Mouse (Mus musculus) CH12.LX (cell line): ENCODE measurements at regions not wholly inside any gene's neighbourhood (a gene's known extent, or its start where the extent isn't known, plus 50 kb on each side); places are given as distances from the start of the nearest gene placed in this dataset.

ENCODE experiments used
- DNase-seq: peaks from one replicate; pipeline ENCODE4 v3.0.0-alpha.2; 2013; ENCODE audit errors: extremely low read depth
- H3K27ac ChIP-seq: 2 replicates; pipeline ENCODE4 v1.5.1; 2012; ENCODE audit warnings: low read depth, mild to moderate bottlenecking, control low read depth, moderate library complexity; ENCODE audit not compliant: insufficient read depth
- H3K27me3 ChIP-seq: replicated peaks from 2 replicates; pipeline ENCODE3; 2012; ENCODE audit warnings: inconsistent platforms
- H3K36me3 ChIP-seq, 2 experiments: replicated peaks in 1 of 2; 2 replicates each; pipeline versions ENCODE3 to v1.6.1; 2012; ENCODE audit warnings: inconsistent platforms in 1 of 2, low read length in 1 of 2, mild to moderate bottlenecking in 1 of 2, mixed read lengths in 1 of 2, moderate library complexity in 1 of 2; ENCODE audit not compliant: control insufficient read depth in 1 of 2, insufficient read depth in 1 of 2
- H3K4me1 ChIP-seq, 2 experiments: 2 replicates each; pipeline ENCODE4 v1.6.1; 2012; ENCODE audit warnings: inconsistent platforms in 1 of 2, moderate library complexity in 1 of 2; ENCODE audit not compliant: insufficient read depth in 2 of 2, control insufficient read depth in 1 of 2
- H3K4me2 ChIP-seq: 2 replicates; pipeline ENCODE4 v1.6.1; 2012; ENCODE audit warnings: low read depth, mild to moderate bottlenecking, control low read depth; ENCODE audit not compliant: poor library complexity, insufficient read depth, severe bottlenecking
- H3K4me3 ChIP-seq, 3 experiments: fragments of 150-350 bp in 1 of 3; sonication (generic) in 1 of 3; replicated peaks in 1 of 3; 2 replicates each; pipeline versions ENCODE3 to v1.5.1; 2011 to 2012; ENCODE audit warnings: low read depth in 2 of 3, low read length in 2 of 3, mild to moderate bottlenecking in 2 of 3, moderate library complexity in 2 of 3, control low read depth in 1 of 3, improper control_type of control experiment in 1 of 3, inconsistent platforms in 1 of 3, mixed read lengths in 1 of 3; ENCODE audit not compliant: poor library complexity in 1 of 3
- H3K79me2 ChIP-seq: replicated peaks from 2 replicates; pipeline ENCODE4 v1.6.1; 2012; ENCODE audit warnings: mild to moderate bottlenecking, moderate library complexity; ENCODE audit not compliant: control insufficient read depth, poor library complexity, insufficient read depth, severe bottlenecking; ENCODE audit errors: extremely low read depth
- H3K9ac ChIP-seq: 2 replicates; pipeline ENCODE4 v1.6.1; 2012; ENCODE audit warnings: low read depth, mild to moderate bottlenecking, control low read depth, moderate library complexity; ENCODE audit not compliant: insufficient read depth
- H3K9me3 ChIP-seq: replicated peaks from 2 replicates; pipeline ENCODE3; 2012; ENCODE audit warnings: low read length, inconsistent platforms, mixed read lengths
- BHLHE40 ChIP-seq: IDR thresholded peaks from 2 replicates; pipeline ENCODE4 v1.6.1; 2011; ENCODE audit warnings: mild to moderate bottlenecking, low read depth, low read length, improper control_type of control experiment
- CHD1 ChIP-seq: IDR thresholded peaks from 2 replicates; pipeline ENCODE4 v1.6.1; 2012; ENCODE audit warnings: low read depth, low read length, improper control_type of control experiment, inconsistent platforms
- CHD2 ChIP-seq: IDR thresholded peaks from 2 replicates; pipeline ENCODE4 v1.6.1; 2011; ENCODE audit warnings: low read length, improper control_type of control experiment
- EP300 ChIP-seq: IDR thresholded peaks from 2 replicates; pipeline ENCODE4 v1.6.1; 2011; ENCODE audit warnings: low read length, improper control_type of control experiment
- IRF4 ChIP-seq: IDR thresholded peaks from 2 replicates; pipeline ENCODE4 v1.6.1; 2014; ENCODE audit warnings: low read depth, mild to moderate bottlenecking, inconsistent platforms, low read length, improper control_type of control experiment
- JUND ChIP-seq: conservative IDR thresholded peaks from 2 replicates; pipeline ENCODE4 v1.6.1; 2011; ENCODE audit warnings: low read depth, low read length, improper control_type of control experiment
- KAT2A ChIP-seq: IDR thresholded peaks from 2 replicates; pipeline ENCODE4 v1.6.1; 2012; ENCODE audit warnings: low read length, improper control_type of control experiment, inconsistent platforms; ENCODE audit not compliant: insufficient replicate concordance
- MAX ChIP-seq: IDR thresholded peaks from 2 replicates; pipeline ENCODE4 v1.6.1; 2011; ENCODE audit warnings: low read length, improper control_type of control experiment
- MXI1 ChIP-seq: IDR thresholded peaks from 2 replicates; pipeline ENCODE4 v1.6.1; 2011; ENCODE audit warnings: mild to moderate bottlenecking, low read depth, low read length, improper control_type of control experiment
- NRF1 ChIP-seq: IDR thresholded peaks from 2 replicates; pipeline ENCODE4 v1.6.1; 2014; ENCODE audit warnings: low read depth, mild to moderate bottlenecking, inconsistent platforms, low read length, improper control_type of control experiment, moderate library complexity
- PAX5 ChIP-seq: IDR thresholded peaks from 2 replicates; pipeline ENCODE4 v1.6.1; 2012; ENCODE audit warnings: low read length, inconsistent platforms, mixed read lengths
- SIN3A ChIP-seq: IDR thresholded peaks from 2 replicates; pipeline ENCODE4 v1.6.1; 2012; ENCODE audit warnings: low read length, improper control_type of control experiment, inconsistent platforms
- SMC3 ChIP-seq: IDR thresholded peaks from 2 replicates; pipeline ENCODE4 v1.6.1; 2011; ENCODE audit warnings: low read depth, low read length, improper control_type of control experiment
- TBP ChIP-seq: conservative IDR thresholded peaks from 2 replicates; pipeline ENCODE4 v1.6.1; 2011; ENCODE audit warnings: low read depth, low read length, improper control_type of control experiment
- UBTF ChIP-seq: IDR thresholded peaks from 2 replicates; pipeline ENCODE4 v1.6.1; 2012; ENCODE audit warnings: low read depth, mild to moderate bottlenecking, inconsistent platforms, low read length, improper control_type of control experiment, moderate library complexity
- ZKSCAN1 ChIP-seq: IDR thresholded peaks from 2 replicates; pipeline ENCODE4 v1.6.1; 2012; ENCODE audit warnings: low read depth, inconsistent platforms, low read length, improper control_type of control experiment, borderline replicate concordance
- ZNF384 ChIP-seq: IDR thresholded peaks from 2 replicates; pipeline ENCODE4 v1.6.1; 2012; ENCODE audit warnings: low read depth, low read length, improper control_type of control experiment, inconsistent platforms
- dilution Hi-C: fragments of 300-500 bp; cut with MboI; formaldehyde crosslinking; loops from 2 replicates; pipeline ENCODE4 v1.14.3; 2020; ENCODE audit warnings: low sequenced_read_pairs; ENCODE audit not compliant: extremely low pct_unique_long_range_greater_than_20kb, extremely low pct_ligation_motif_present
- in situ Hi-C: fragments of 300-500 bp; cut with MboI; formaldehyde crosslinking; loops from 3 replicates; pipeline ENCODE4 v1.14.3; 2019; ENCODE audit warnings: low sequenced_read_pairs, low pct_ligation_motif_present, low pct_unique_long_range_greater_than_20kb, mixed read lengths

DNA sequence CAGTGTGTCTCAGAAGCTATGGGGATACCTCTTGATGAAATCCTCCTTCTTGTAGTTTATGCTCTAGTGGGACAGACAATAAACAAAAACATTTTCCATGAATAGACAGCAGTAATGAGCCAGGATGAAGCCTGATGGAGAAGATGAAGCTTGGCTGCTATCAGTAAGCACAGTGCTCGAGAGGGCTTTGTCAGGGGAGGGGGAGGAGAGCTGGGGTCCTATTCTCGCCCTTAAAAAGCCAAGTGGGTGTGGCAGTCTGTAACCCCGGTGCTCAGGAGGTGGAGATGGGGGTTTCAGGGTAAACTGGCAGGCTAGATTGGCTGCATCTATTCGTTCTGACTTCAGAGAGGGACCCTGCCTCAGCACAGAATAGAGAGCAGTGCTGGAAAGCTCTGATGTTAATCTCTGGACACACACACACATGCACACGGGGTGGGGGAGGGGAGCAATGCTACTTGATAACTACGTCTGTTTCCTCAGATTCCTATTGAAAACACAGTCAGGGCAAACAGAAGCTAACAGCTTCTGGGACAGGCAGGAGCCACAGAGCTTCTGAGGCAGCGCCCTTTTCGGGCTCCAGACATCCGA is 118.4 kb downstream of the Nufip1 start:
- dilution Hi-C loops (no loop called here), in situ Hi-C loops (no loop called here)
- no peaks in the 10 kb centered on the region for H3K9me3 ChIP-seq
- H3K36me3 ChIP-seq, result no peaks in the 10 kb centered on the region
- no peaks in the 10 kb centered on the region for H3K79me2 ChIP-seq
- no peak overlapping the region for H3K27ac ChIP-seq
- DNase-seq, result no peak
- H3K4me3 ChIP-seq, result no peak overlapping the region
- no peak overlapping the region for H3K4me2 ChIP-seq
- no peaks in the 10 kb centered on the region for H3K27me3 ChIP-seq
- no peak overlapping the region for H3K9ac ChIP-seq
- TF ChIP-seq SMC3, result no peak
- no peak for TF ChIP-seq ZKSCAN1
- TF ChIP-seq TBP, result no peak
- no peak for TF ChIP-seq UBTF
- no peak for TF ChIP-seq CHD1
- no peak for TF ChIP-seq CHD2
- no peak for TF ChIP-seq NRF1
- TF ChIP-seq PAX5, result no peak
- TF ChIP-seq MAX, result no peak
- TF ChIP-seq ZNF384, result no peak
- no peaks in the 10 kb centered on the region for H3K4me1 ChIP-seq

GRCm38 (mm10) chr14:76239856-76240493 is 129.3 kb downstream of the Nufip1 start:
- Histone ChIP-seq H3K4me3 (no peak overlapping the region), H3K79me2 (no peaks in the 10 kb centered on the region), H3K27ac (no peak overlapping the region), H3K9me3 (peaks cover 4% of the 10 kb centered on the region), H3K9ac (no peak overlapping the region), H3K4me1 (no peaks in the 10 kb centered on the region), H3K27me3 (no peaks in the 10 kb centered on the region), H3K4me2 (no peak overlapping the region), H3K36me3 (no peaks in the 10 kb centered on the region)
- DNase-seq, result no peak
- in situ Hi-C loops, result loop anchor here (10.0 kb wide), 1 partner anchor 65 kb away; no protein-coding TSS in a partner anchor
- TF ChIP-seq IRF4 (no peak), ZNF384 (no peak), MXI1 (no peak), SIN3A (no peak), JUND (no peak), EP300 (no peak), KAT2A (no peak), BHLHE40 (no peak)
- dilution Hi-C loops, result no loop called here
